Mouse (Mus musculus): Measurements from ENCODE around the gene Adam11.

The Adam11 gene

GRCm38 (mm10) chr11:102827097-102827496 lies 65.9 kb downstream of the Adam11 start:
- no peak for DNase-seq (ENCODE audit: low read depth, low spot score)

All from retina, adult 2 months (tissue).